Mouse (Mus musculus) v-Abl transformed pro-B cells (cell line): ENCODE results near the gene Mctp2.
"Not testable (repeated sequence)": the region's sequence is repeated elsewhere in the genome, so short reads cannot be mapped to it uniquely, and the experiment has no call there.

Experiments used
- in situ Hi-C, 2 experiments: fragments of 400-800 bp; cut with MboI; formaldehyde crosslinking; loops; one replicate each; pipeline ENCODE4 v1.15.1; 2025; ENCODE audit not compliant: unreplicated experiment in 2 of 2

The Mctp2 gene

GRCm38 (mm10) chr7:72278412-72278811 is 28.0 kb downstream of the Mctp2 start:
- in situ Hi-C loops, result no loop called here

- in situ Hi-C loops, result no loop called here
Measured at GRCm38 (mm10) chr7:72275513-72275912, 30.9 kb downstream of the Mctp2 start.

GRCm38 (mm10) chr7:72271546-72271945 is 34.9 kb downstream of the Mctp2 start:
- in situ Hi-C loops, result no loop called here

- in situ Hi-C loops, result no loop called here
Measured at GRCm38 (mm10) chr7:72269994-72270393, 36.4 kb downstream of the Mctp2 start.

GRCm38 (mm10) chr7:72260766-72261655 is 45.4 kb downstream of the Mctp2 start:
- in situ Hi-C loops, result no loop called here

GRCm38 (mm10) chr7:72259045-72259444 is 47.4 kb downstream of the Mctp2 start:
- in situ Hi-C loops, result no loop called here

- in situ Hi-C loops, result not testable (repeated sequence)
Measured at GRCm38 (mm10) chr7:72250326-72250725, 56.1 kb downstream of the Mctp2 start.

GRCm38 (mm10) chr7:72241269-72241668 is 65.1 kb downstream of the Mctp2 start:
- in situ Hi-C loops, result loop anchor here (10.0 to 25.0 kb wide), 3 partner anchors 1171 to 1421 kb away; no protein-coding TSS in a partner anchor

- in situ Hi-C loops, result loop anchor here (10.0 to 25.0 kb wide), 3 partner anchors 1172 to 1422 kb away; no protein-coding TSS in a partner anchor
Measured at GRCm38 (mm10) chr7:72239782-72240493, 66.5 kb downstream of the Mctp2 start.

GRCm38 (mm10) chr7:72238575-72238974 is 67.8 kb downstream of the Mctp2 start:
- in situ Hi-C loops, result loop anchor here (25.0 kb wide), 2 partner anchors 1174 to 1424 kb away; no protein-coding TSS in a partner anchor

GRCm38 (mm10) chr7:72234433-72234998 is 71.9 kb downstream of the Mctp2 start:
- in situ Hi-C loops, result loop anchor here (25.0 kb wide), 2 partner anchors 1178 to 1428 kb away; no protein-coding TSS in a partner anchor

GRCm38 (mm10) chr7:72231182-72231877 is 75.1 kb downstream of the Mctp2 start:
- in situ Hi-C loops, result loop anchor here (25.0 kb wide), 2 partner anchors 1181 to 1431 kb away; no protein-coding TSS in a partner anchor

GRCm38 (mm10) chr7:72229925-72230324 is 76.5 kb downstream of the Mctp2 start:
- in situ Hi-C loops, result loop anchor here (25.0 kb wide), 2 partner anchors 1182 to 1432 kb away; no protein-coding TSS in a partner anchor

GRCm38 (mm10) chr7:72223558-72223957 is 82.8 kb downstream of the Mctp2 start:
- in situ Hi-C loops, result no loop called here

GRCm38 (mm10) chr7:72222532-72222931 is 83.9 kb downstream of the Mctp2 start:
- in situ Hi-C loops, result no loop called here

GRCm38 (mm10) chr7:72218048-72218447 is 88.4 kb downstream of the Mctp2 start:
- in situ Hi-C loops, result no loop called here

- in situ Hi-C loops, result no loop called here
Measured at GRCm38 (mm10) chr7:72215563-72216215, 90.7 kb downstream of the Mctp2 start.

- in situ Hi-C loops, result no loop called here
Measured at GRCm38 (mm10) chr7:72210201-72210600, 96.2 kb downstream of the Mctp2 start.

GRCm38 (mm10) chr7:72209296-72209695 is 97.1 kb downstream of the Mctp2 start:
- in situ Hi-C loops, result loop anchor here in 1 of 2 experiments (10.0 kb wide), 1 partner anchor 64 kb away; no protein-coding TSS in a partner anchor
